Mouse (Mus musculus) G1E (cell line): Measurements from ENCODE around the gene Susd2. TPM values are rescaled to one million over a fixed set of nuclear protein-coding genes. Genes with fewer than 3 reads are reported as not detected.

Source experiments
- ATAC-seq: 2 replicates; pipeline ENCODE4 v1.8.0; 2016; ENCODE audit warnings: mild to moderate bottlenecking; ENCODE audit not compliant: insufficient number of reproducible peaks, poor library complexity, low FRiP score, severe bottlenecking; ENCODE audit errors: extremely low read depth
- DNase-seq: peaks from one replicate; pipeline ENCODE4 v3.0.0; 2012; ENCODE audit warnings: low spot score
- H3K27me3 ChIP-seq: 2 replicates; pipeline ENCODE4 v1.6.1; 2012; ENCODE audit warnings: mild to moderate bottlenecking, low read length, inconsistent platforms; ENCODE audit not compliant: insufficient read depth
- H3K36me3 ChIP-seq: replicated peaks from 2 replicates; pipeline ENCODE3; 2012; ENCODE audit warnings: mild to moderate bottlenecking, inconsistent platforms
- H3K4me1 ChIP-seq: 2 replicates; pipeline ENCODE4 v1.6.1; 2012; ENCODE audit warnings: low read depth, low read length, inconsistent platforms, mixed read lengths; ENCODE audit not compliant: insufficient read depth
- H3K4me3 ChIP-seq: 2 replicates; pipeline ENCODE4 v1.5.1; 2012; ENCODE audit warnings: low read depth, mild to moderate bottlenecking, inconsistent platforms, low read length, moderate library complexity, mixed read lengths
- H3K9me3 ChIP-seq: replicated peaks from 2 replicates; pipeline ENCODE4 v1.6.1; 2012; ENCODE audit warnings: inconsistent platforms
- CTCF ChIP-seq: IDR thresholded peaks from 2 replicates; pipeline ENCODE4 v1.5.1; 2012; ENCODE audit warnings: low read depth, low read length, inconsistent platforms, mixed read lengths
- GATA1 ChIP-seq: IDR thresholded peaks from 2 replicates; pipeline ENCODE4 v1.6.1; 2012; ENCODE audit warnings: borderline replicate concordance, low read length, inconsistent platforms, mixed read lengths
- GATA2 ChIP-seq: IDR thresholded peaks from 2 replicates; pipeline ENCODE4 v1.6.1; 2012; ENCODE audit warnings: low read depth, low read length, inconsistent platforms, borderline replicate concordance
- POLR2AphosphoS5 ChIP-seq: IDR thresholded peaks from 2 replicates; pipeline ENCODE4 v1.6.1; 2012; ENCODE audit warnings: low read depth, low read length, inconsistent platforms; ENCODE audit not compliant: insufficient replicate concordance
- TAL1 ChIP-seq: conservative IDR thresholded peaks from 2 replicates; pipeline ENCODE4 v1.6.1; 2012; ENCODE audit warnings: low read depth, low read length, inconsistent platforms, mixed read lengths
- polyA plus RNA-seq: library from polyadenylated mRNA; stranded (reverse); fragments of >175 nt; gene quantifications from 2 replicates; pipeline ENCODE4 v1.2.3, GENCODE M21; 2012
- total RNA-seq, 2 experiments: library from RNA; stranded (forward) in 1 of 2; stranded (reverse) in 1 of 2; fragments of 200-1000 nt in 1 of 2; fragments of >200 nt in 1 of 2; fragmentation: Nextera tagmentation in 1 of 2; gene quantifications; 2 replicates each; pipeline ENCODE4 v1.2.3; 2014 to 2017

The Susd2 gene
- total and polyA plus RNA-seq, 3 experiments, result 0.05 to 0.10 TPM; not detected in 1

DNA sequence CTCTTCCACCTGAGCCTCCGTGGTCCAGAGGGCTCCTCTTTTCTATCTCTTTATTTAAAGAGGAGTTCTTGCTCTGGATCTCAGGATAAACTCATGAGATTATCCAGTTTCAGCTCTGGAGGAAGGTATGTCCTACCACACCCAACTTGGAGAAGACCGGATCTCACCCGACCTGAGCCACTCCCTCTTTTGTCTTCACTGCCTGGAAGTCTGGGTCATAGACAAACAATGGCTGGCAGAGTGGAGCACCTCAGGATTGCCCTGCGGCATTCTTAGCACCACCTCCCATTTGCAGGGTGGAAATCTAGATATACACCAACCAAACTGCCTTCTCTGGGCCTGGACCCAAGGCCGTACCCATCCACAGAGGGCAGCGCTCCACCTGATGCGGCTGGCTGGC lies 5.2 kb upstream of the Susd2 start:
- peaks cover 100% of the 10 kb centered on the region for H3K36me3 ChIP-seq
- peaks cover 2% of the 10 kb centered on the region; the same call in 1 of the 2 replicates for H3K4me1 ChIP-seq
- H3K27me3 ChIP-seq, result no peaks in the 10 kb centered on the region
- DNase-seq (no peak), ATAC-seq (no peak)
- no peaks in the 10 kb centered on the region for H3K9me3 ChIP-seq
- TF ChIP-seq CTCF (no peak), TAL1 (no peak), GATA2 (no peak), POLR2AphosphoS5 (no peak), GATA1 (no peak)
- H3K4me3 ChIP-seq, result no peak overlapping the region

DNA sequence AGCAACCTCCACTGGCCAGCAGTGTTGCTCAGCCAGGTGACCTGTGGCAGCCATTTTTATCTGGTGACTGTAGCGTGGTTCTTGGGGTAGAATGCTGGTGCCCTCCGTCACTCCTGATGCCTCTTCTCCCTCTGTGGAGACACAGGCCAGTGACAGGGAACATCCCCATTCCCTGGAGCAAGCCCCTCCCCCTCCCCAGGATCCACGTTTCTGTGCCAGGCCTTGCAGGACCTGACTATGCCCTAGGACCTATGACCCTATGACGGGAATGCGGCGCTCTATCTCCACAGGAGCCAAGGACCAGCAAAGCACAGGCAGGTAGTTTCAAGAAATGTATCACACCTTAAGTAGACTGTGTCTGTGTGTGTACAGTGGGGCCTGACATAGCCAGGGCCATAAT lies 4.3 kb upstream of the Susd2 start:
- H3K4me3 ChIP-seq, result no peak overlapping the region
- no peaks in the 10 kb centered on the region for H3K27me3 ChIP-seq
- H3K9me3 ChIP-seq, result no peaks in the 10 kb centered on the region
- peaks cover 9% of the 10 kb centered on the region for H3K4me1 ChIP-seq
- H3K36me3 ChIP-seq, result peaks cover 91% of the 10 kb centered on the region
- TF ChIP-seq GATA1, result no peak
- DNase-seq (no peak), ATAC-seq (no peak)

DNA sequence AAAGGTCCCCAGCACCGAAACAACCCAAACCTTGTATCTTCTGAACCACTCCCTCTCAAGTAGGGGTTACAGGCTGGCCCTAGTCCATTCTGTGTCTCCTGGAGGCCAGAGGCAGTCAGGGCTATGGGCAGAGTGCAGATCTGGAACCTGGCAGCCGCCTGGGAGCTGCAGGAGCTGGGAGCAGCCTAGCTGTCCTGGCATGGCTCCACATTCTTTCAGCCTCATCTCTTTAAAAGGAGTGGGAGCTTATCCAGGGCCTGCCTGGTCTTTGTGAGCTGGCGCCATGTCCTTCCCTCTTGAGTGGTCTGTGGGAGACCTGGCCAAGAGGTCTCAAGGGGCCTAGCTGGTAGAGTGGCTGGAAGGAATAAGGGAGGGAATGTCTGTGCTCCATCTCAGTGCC lies 3.6 kb upstream of the Susd2 start:
- no peaks in the 10 kb centered on the region for H3K9me3 ChIP-seq
- ATAC-seq (no peak), DNase-seq (no peak)
- peaks cover 9% of the 10 kb centered on the region for H3K4me1 ChIP-seq
- peaks cover 84% of the 10 kb centered on the region for H3K36me3 ChIP-seq
- TF ChIP-seq POLR2AphosphoS5, result no peak
- H3K4me3 ChIP-seq, result no peak overlapping the region
- no peaks in the 10 kb centered on the region; the same call in 1 of the 2 replicates for H3K27me3 ChIP-seq

DNA sequence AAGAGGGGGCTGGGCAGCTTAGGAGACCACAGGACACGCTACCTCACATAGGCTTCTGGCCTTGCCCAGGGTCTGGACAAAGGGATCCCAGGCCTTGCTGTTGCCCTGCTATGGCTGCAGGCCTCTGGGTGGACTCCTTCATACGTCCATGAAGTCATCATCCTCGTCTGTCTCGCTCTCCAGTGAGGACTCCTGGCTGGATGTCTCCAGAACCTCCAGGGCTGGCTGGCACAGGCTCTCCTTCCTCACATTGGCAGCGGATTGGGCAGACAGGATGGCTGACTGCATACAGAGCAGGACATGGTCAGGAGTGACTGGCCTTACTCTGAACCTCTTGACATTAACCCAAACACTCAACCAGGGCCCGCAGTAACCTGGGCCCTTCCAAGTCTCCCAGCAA lies 2.6 kb upstream of the Susd2 start:
- Histone ChIP-seq H3K27me3 (peaks cover 3% of the 10 kb centered on the region; the same call in 1 of the 2 replicates), H3K36me3 (peaks cover 74% of the 10 kb centered on the region), H3K4me1 (peaks cover 11% of the 10 kb centered on the region), H3K9me3 (no peaks in the 10 kb centered on the region), H3K4me3 (no peak overlapping the region)
- no peak for DNase-seq
- no peak for ATAC-seq
- TF ChIP-seq GATA1, result no peak

DNA sequence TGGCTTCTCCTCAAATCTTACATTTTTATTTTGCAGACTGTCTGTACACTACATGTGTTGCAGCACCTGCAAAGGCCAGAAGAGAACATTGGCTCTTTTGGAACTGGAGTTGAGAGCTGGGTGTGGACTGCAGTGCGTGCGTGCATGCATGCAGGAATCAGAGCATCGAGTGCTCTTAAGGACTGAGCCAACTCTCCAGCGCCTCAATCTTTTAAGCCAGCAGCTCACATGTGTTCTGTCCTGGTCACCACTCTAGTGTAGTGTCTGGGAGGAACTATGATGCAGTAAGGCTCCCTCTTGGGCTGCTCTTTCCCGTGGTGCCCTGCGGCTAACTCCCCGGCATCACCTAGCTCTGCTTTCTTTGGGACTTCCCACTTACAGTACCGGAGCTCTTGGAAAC lies 1.8 kb upstream of the Susd2 start:
- DNase-seq, result no peak
- H3K4me1 ChIP-seq, result peaks cover 11% of the 10 kb centered on the region
- no peaks in the 10 kb centered on the region for H3K9me3 ChIP-seq
- H3K4me3 ChIP-seq, result no peak overlapping the region
- no peak for ATAC-seq
- no peak for TF ChIP-seq POLR2AphosphoS5
- TF ChIP-seq GATA2, result no peak
- no peak for TF ChIP-seq CTCF
- no peak for TF ChIP-seq GATA1
- TF ChIP-seq TAL1, result no peak
- peaks cover 66% of the 10 kb centered on the region for H3K36me3 ChIP-seq
- peaks cover 11% of the 10 kb centered on the region for H3K27me3 ChIP-seq

DNA sequence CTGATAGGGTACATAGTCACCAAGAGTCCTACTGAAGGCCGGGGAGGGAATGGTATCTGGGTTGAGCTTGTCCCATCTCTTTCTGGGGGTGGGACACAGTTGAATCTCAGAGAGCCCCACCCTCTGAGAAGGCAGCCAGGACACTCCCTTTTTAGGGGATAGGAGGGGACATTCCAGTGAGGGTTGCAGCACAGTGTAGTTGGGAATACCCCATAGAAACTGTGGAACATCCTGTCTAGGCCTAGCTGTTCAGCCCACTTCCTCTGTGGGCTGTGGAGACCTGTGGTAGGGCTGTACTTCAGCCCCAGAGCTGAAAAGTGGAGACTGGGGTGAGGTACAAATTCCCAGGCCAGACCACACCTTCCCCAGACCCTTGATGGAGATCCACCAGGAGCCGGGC lies 917 bp downstream of the Susd2 start:
- peaks cover 11% of the 10 kb centered on the region for H3K4me1 ChIP-seq
- H3K9me3 ChIP-seq, result no peaks in the 10 kb centered on the region
- TF ChIP-seq GATA2, result no peak
- TF ChIP-seq POLR2AphosphoS5, result no peak
- TF ChIP-seq CTCF, result no peak
- no peak for TF ChIP-seq TAL1
- no peak for TF ChIP-seq GATA1
- ATAC-seq (no peak), DNase-seq (no peak)
- peaks cover 38% of the 10 kb centered on the region for H3K27me3 ChIP-seq
- peaks cover 39% of the 10 kb centered on the region for H3K36me3 ChIP-seq
- no peak overlapping the region for H3K4me3 ChIP-seq

DNA sequence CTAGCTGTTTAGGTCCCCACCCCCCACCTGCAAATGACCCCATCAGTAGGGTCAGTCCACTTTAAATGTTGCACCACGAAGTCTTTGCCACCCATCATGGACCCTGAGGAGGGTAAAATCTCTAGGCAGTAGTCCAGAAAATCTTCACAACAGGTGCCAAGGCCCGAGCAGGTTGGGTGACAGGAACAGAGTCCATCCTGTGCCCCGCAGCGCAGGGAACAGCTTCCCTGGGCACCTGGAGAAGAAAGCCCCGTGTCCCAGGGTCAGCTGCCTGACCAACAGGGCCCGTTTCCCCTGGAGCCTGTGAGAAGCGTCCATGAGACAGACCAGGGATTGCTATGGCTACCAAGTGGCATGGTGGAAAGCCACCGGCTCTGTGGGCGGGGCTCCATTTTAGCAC lies 1.4 kb downstream of the Susd2 start:
- ATAC-seq (no peak), DNase-seq (no peak)
- TF ChIP-seq TAL1 (no peak), POLR2AphosphoS5 (no peak), GATA2 (no peak), GATA1 (no peak), CTCF (no peak)

More for the DNA sequence above, 1.4 kb downstream of the Susd2 start:
- peaks cover 43% of the 10 kb centered on the region for H3K27me3 ChIP-seq
- H3K4me3 ChIP-seq, result no peak overlapping the region
- H3K4me1 ChIP-seq, result peaks cover 11% of the 10 kb centered on the region
- no peaks in the 10 kb centered on the region for H3K9me3 ChIP-seq
- H3K36me3 ChIP-seq, result peaks cover 35% of the 10 kb centered on the region
